Mouse (Mus musculus) inflammation-experienced regulatory T-cells, adult 6 months (primary cell): ENCODE results near the gene Olfr1502. TPM values are rescaled to one million over a fixed set of nuclear protein-coding genes. Genes with fewer than 3 reads are reported as not detected.
"Not testable (repeated sequence)": the region's sequence is repeated elsewhere in the genome, so short reads cannot be mapped to it uniquely, and the experiment has no call there.

Source experiments
- ATAC-seq: one replicate; pipeline ENCODE4 v1.8.0; 2017
- polyA plus RNA-seq, 3 experiments: library from polyadenylated mRNA; unstranded; fragments of 100-300 nt; shearing (Covaris generic); gene quantifications; one replicate each; pipeline ENCODE4 v1.2.1; 2017

Olfr1502 gene
- polyA plus RNA-seq = not detected

GRCm38 (mm10) chr19:13861495-13861894 lies at the start of gene Olfr1502:
TSS of gene Olfr1502 (plus strand) at chr19:13861795.
- ATAC-seq = no peak

GRCm38 (mm10) chr19:13812823-13813222 lies 48.8 kb upstream of the Olfr1502 start:
- ATAC-seq = no peak

DNA sequence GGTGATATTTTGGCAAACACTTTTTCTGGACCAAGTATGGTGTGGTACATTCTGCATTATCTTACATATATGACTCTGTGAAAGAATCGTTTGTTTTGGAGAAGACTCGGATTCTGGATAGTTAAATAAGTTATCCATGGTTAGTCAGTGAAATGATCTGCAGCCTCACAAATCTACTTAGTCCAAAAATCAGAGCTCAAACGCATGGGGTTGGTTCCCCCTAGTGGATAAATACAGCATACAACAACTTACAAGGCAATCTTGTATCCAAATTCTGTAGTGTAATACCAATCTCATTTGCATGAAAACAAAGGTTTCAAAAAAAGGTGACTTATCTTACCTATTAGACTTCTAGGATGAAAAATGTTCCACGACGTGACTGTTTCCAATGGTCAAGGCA lies 42.8 kb upstream of the Olfr1502 start:
- no peak for ATAC-seq

GRCm38 (mm10) chr19:13819347-13819746 lies 42.2 kb upstream of the Olfr1502 start, which contains the start of gene Olfr1499:
TSS of gene Olfr1499 (minus strand) at chr19:13819447.
- ATAC-seq = no peak

DNA sequence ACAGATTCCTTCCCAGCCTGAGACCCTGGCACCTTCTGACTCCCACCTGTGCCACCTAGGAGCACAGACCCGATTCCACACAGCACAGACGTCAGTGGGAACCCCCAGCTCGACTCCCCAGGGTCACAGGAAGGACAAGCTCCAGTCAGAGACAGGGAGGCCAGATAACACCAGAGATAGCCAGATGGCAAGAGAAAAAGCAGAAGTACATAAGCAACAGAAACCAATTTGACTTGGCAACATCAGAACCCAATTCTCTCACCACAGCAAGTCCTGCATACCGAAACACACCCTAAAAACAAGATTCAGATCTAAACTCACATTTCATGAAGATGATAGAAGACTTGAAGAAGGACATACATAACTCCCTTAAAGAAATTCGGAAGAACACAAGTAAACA lies 40.7 kb upstream of the Olfr1502 start:
- no peak for ATAC-seq

- no peak for ATAC-seq
Observed at GRCm38 (mm10) chr19:13828447-13828846, 33.1 kb upstream of the Olfr1502 start.

GRCm38 (mm10) chr19:13830388-13830787 lies 31.2 kb upstream of the Olfr1502 start, which contains the start of gene Olfr1500:
TSS of gene Olfr1500 (minus strand) at chr19:13830488.
- ATAC-seq = no peak

DNA sequence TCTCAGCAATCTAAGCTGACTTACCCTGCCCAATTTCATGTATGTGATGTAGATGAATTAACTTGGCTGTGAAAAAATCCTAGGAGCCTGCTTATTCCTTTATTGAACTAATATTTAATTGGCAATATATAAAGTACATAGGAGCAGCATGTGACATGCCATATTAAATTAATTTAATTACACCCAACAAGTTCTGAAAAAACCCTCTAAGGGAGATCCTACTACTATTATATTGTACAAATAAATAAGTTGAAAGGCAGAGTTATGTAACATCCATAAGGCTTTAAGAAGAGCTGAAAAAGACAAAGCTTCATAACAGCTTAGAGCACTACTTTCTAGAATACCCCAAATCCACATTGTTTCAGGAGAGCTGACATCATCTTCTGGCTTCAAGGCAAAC lies 11.0 kb upstream of the Olfr1502 start, which contains the start of gene Olfr1501:
TSS of gene Olfr1501 (minus strand) at position 101 of the 400 bp plus-strand sequence.
- not testable (repeated sequence) for ATAC-seq

- ATAC-seq = no peak
Observed at GRCm38 (mm10) chr19:13897828-13898227, 36.2 kb downstream of the Olfr1502 start, which contains the start of gene Olfr1504. TSS of gene Olfr1504 (minus strand) at chr19:13897928.

Other genes with a start within 250 kb of the Olfr1502 start
- gene Olfr1487, start 244.4 kb upstream of the Olfr1502 start, polyA plus RNA-seq = not detected
- gene Olfr1489, start 230.2 kb upstream of the Olfr1502 start, polyA plus RNA-seq = not detected
- not detected for gene Olfr1490, start 210.7 kb upstream of the Olfr1502 start, polyA plus RNA-seq
- not detected for gene Olfr1491, start 164.5 kb upstream of the Olfr1502 start, polyA plus RNA-seq
- gene Olfr1493-ps1, start 138.5 kb upstream of the Olfr1502 start, polyA plus RNA-seq = not detected
- not detected for gene Olfr1494, start 122.1 kb upstream of the Olfr1502 start, polyA plus RNA-seq
- gene Olfr1495, start 97.2 kb upstream of the Olfr1502 start, polyA plus RNA-seq = under 1 TPM in 1 of 3 experiments, not detected in 2; 0.57 TPM
- not detected for gene Olfr1496, start 83.9 kb upstream of the Olfr1502 start, polyA plus RNA-seq
- not detected for gene Olfr1497, start 63.6 kb upstream of the Olfr1502 start, polyA plus RNA-seq
- not detected for gene Olfr1499, start 42.3 kb upstream of the Olfr1502 start, polyA plus RNA-seq
- gene Olfr1500, start 31.3 kb upstream of the Olfr1502 start, polyA plus RNA-seq = under 1 TPM in 2 of 3 experiments, not detected in 1; 0.35 to 0.55 TPM
- not detected for gene Olfr1501, start 11.1 kb upstream of the Olfr1502 start, polyA plus RNA-seq
- not detected for gene Olfr1504, start 36.1 kb downstream of the Olfr1502 start, polyA plus RNA-seq
- gene Olfr1505, start 51.7 kb downstream of the Olfr1502 start, polyA plus RNA-seq = not detected